Mouse (Mus musculus) liver, embryonic 13.5 days (tissue): ENCODE measurements around the gene Rab27a. TPM values are rescaled to one million over a fixed set of nuclear protein-coding genes. Genes with fewer than 3 reads are reported as not detected.

Experiments
- ATAC-seq: fragments of 200-750 bp; cut with Nextera tagmentation; 2 replicates; pipeline ENCODE4 v1.8.0; 2017; ENCODE audit warnings: low read depth, mild to moderate bottlenecking, moderate number of reproducible peaks, moderate library complexity
- DNase-seq: peaks from one replicate; pipeline ENCODE4 v3.0.0; 2022
- H3K27ac ChIP-seq: fragments of 300-500 bp; sonication (generic); 2 replicates; pipeline ENCODE4 v1.5.1; 2015; ENCODE audit warnings: moderate library complexity, mild to moderate bottlenecking, inconsistent platforms
- H3K27me3 ChIP-seq: fragments of 300-500 bp; sonication (generic); 2 replicates; pipeline ENCODE4 v1.6.1; 2015; ENCODE audit warnings: mild to moderate bottlenecking, inconsistent platforms
- H3K36me3 ChIP-seq: fragments of 300-500 bp; sonication (generic); 2 replicates; pipeline ENCODE4 v1.6.1; 2015; ENCODE audit warnings: mild to moderate bottlenecking, inconsistent platforms
- H3K4me1 ChIP-seq: fragments of 300-500 bp; sonication (generic); replicated peaks from 2 replicates; pipeline ENCODE4 v1.6.1; 2015; ENCODE audit warnings: inconsistent platforms
- H3K4me2 ChIP-seq: fragments of 300-500 bp; sonication (generic); 2 replicates; pipeline ENCODE4 v1.6.1; 2015; ENCODE audit warnings: inconsistent platforms, mild to moderate bottlenecking, moderate library complexity
- H3K4me3 ChIP-seq: fragments of 300-500 bp; sonication (generic); replicated peaks from 2 replicates; pipeline ENCODE4 v1.5.1; 2015; ENCODE audit warnings: mild to moderate bottlenecking, inconsistent platforms
- H3K9ac ChIP-seq: fragments of 300-500 bp; sonication (generic); 2 replicates; pipeline ENCODE4 v1.6.1; 2015; ENCODE audit warnings: mild to moderate bottlenecking, inconsistent platforms
- H3K9me3 ChIP-seq: fragments of 300-500 bp; sonication (generic); replicated peaks from 2 replicates; pipeline ENCODE4 v1.6.1; 2016; ENCODE audit warnings: inconsistent platforms
- WGBS: fragments of 180-500 bp; shearing (Covaris S2); methylation state at CpG from one replicate; pipeline ENCODE4 v1.1.7; 2015; ENCODE audit not compliant: insufficient replicate concordance; 5-methylcytosine and 5-hydroxymethylcytosine counted together
- polyA plus RNA-seq: library from polyadenylated mRNA; unstranded; fragments of >200 nt; fragmentation: Nextera tagmentation; extraction: Ambion mirVana; gene quantifications from 2 replicates; pipeline ENCODE4 v1.2.1, GENCODE M21; 2015

Gene Rab27a
- polyA plus RNA-seq, 1 experiment from 2014 or later = 4.5 TPM

GRCm38 (mm10) chr9:73014724-73015123 lies 29.9 kb upstream of the Rab27a start:
- Histone ChIP-seq H3K27me3 (no peaks in the 10 kb centered on the region), H3K9ac (no peak overlapping the region), H3K36me3 (peaks cover 45% of the 10 kb centered on the region), H3K4me2 (no peak overlapping the region), H3K27ac (no peak overlapping the region), H3K4me3 (no peak overlapping the region), H3K4me1 (no peaks in the 10 kb centered on the region), H3K9me3 (no peaks in the 10 kb centered on the region)
- DNase-seq = no peak
- 79% methylated on average over 13 of the region's 13 CpGs for WGBS
- no peak for ATAC-seq

- Histone ChIP-seq H3K9me3 (no peaks in the 10 kb centered on the region), H3K4me3 (no peak overlapping the region), H3K9ac (no peak overlapping the region), H3K4me1 (no peaks in the 10 kb centered on the region), H3K27me3 (no peaks in the 10 kb centered on the region), H3K36me3 (peaks cover 44% of the 10 kb centered on the region), H3K27ac (no peak overlapping the region), H3K4me2 (no peak overlapping the region)
- ATAC-seq = no peak
- 79% methylated on average over 10 of the region's 10 CpGs for WGBS
- no peak for DNase-seq
Measured at GRCm38 (mm10) chr9:73019841-73020240, 24.8 kb upstream of the Rab27a start.

GRCm38 (mm10) chr9:73020566-73021097 lies 24.0 kb upstream of the Rab27a start:
- peaks cover 41% of the 10 kb centered on the region for H3K36me3 ChIP-seq
- H3K9ac ChIP-seq = no peak overlapping the region
- H3K4me3 ChIP-seq = no peak overlapping the region
- H3K4me2 ChIP-seq = no peak overlapping the region
- no peaks in the 10 kb centered on the region for H3K9me3 ChIP-seq
- no peak overlapping the region for H3K27ac ChIP-seq
- no peak for DNase-seq
- no peaks in the 10 kb centered on the region for H3K27me3 ChIP-seq
- WGBS = 81% methylated on average over 5 of the region's 5 CpGs
- no peaks in the 10 kb centered on the region for H3K4me1 ChIP-seq
- ATAC-seq = no peak

- DNase-seq = no peak
- Histone ChIP-seq H3K27ac (no peak overlapping the region), H3K27me3 (no peaks in the 10 kb centered on the region), H3K4me2 (no peak overlapping the region), H3K36me3 (peaks cover 17% of the 10 kb centered on the region), H3K4me3 (no peak overlapping the region), H3K9me3 (no peaks in the 10 kb centered on the region), H3K9ac (no peak overlapping the region), H3K4me1 (no peaks in the 10 kb centered on the region)
- WGBS = 49% methylated on average over 17 of the region's 17 CpGs
- ATAC-seq = no peak
Measured at GRCm38 (mm10) chr9:73025818-73026636, 18.6 kb upstream of the Rab27a start.

GRCm38 (mm10) chr9:73030443-73030842 lies 14.2 kb upstream of the Rab27a start:
- Histone ChIP-seq H3K4me2 (no peak overlapping the region), H3K9ac (no peak overlapping the region), H3K27me3 (no peaks in the 10 kb centered on the region)

GRCm38 (mm10) chr9:73031421-73031820 lies 13.2 kb upstream of the Rab27a start:
- Histone ChIP-seq H3K36me3 (peaks cover 32% of the 10 kb centered on the region), H3K27me3 (no peaks in the 10 kb centered on the region), H3K27ac (no peak overlapping the region), H3K4me2 (no peak overlapping the region), H3K4me3 (no peak overlapping the region), H3K9ac (no peak overlapping the region), H3K9me3 (no peaks in the 10 kb centered on the region), H3K4me1 (no peaks in the 10 kb centered on the region)
- no peak for ATAC-seq
- no peak for DNase-seq
- WGBS = 56% methylated on average over 4 of the region's 4 CpGs

More at GRCm38 (mm10) chr9:73030443-73030842, 14.2 kb upstream of the Rab27a start:
- 69% methylated on average over 1 of the region's 1 CpGs for WGBS
- DNase-seq (no peak), ATAC-seq (no peak)
- Histone ChIP-seq H3K4me1 (no peaks in the 10 kb centered on the region), H3K36me3 (peaks cover 32% of the 10 kb centered on the region), H3K27ac (no peak overlapping the region), H3K9me3 (no peaks in the 10 kb centered on the region), H3K4me3 (no peak overlapping the region)

GRCm38 (mm10) chr9:73033406-73033805 lies 11.2 kb upstream of the Rab27a start:
- no peak overlapping the region for H3K4me3 ChIP-seq
- 83% methylated on average over 1 of the region's 1 CpGs for WGBS
- no peak for DNase-seq
- no peaks in the 10 kb centered on the region for H3K27me3 ChIP-seq
- H3K9me3 ChIP-seq = no peaks in the 10 kb centered on the region
- peaks cover 32% of the 10 kb centered on the region for H3K36me3 ChIP-seq
- peaks cover under 1% of the 10 kb centered on the region for H3K4me1 ChIP-seq
- no peak for ATAC-seq
- no peak overlapping the region for H3K27ac ChIP-seq
- H3K9ac ChIP-seq = no peak overlapping the region
- H3K4me2 ChIP-seq = no peak overlapping the region

- ATAC-seq (peak; percentile 88), DNase-seq (peak; percentile 82)
- Histone ChIP-seq H3K27ac (peak overlapping the region; percentile 82), H3K4me3 (peak overlapping the region; percentile 85), H3K9ac (peak overlapping the region; percentile 87), H3K4me1 (peaks cover 26% of the 10 kb centered on the region), H3K9me3 (no peaks in the 10 kb centered on the region), H3K36me3 (peaks cover under 1% of the 10 kb centered on the region; the same call in 1 of the 2 replicates), H3K27me3 (no peaks in the 10 kb centered on the region), H3K4me2 (peak overlapping the region; percentile 80)
- WGBS = under 1% methylated on average over 49 of the region's 49 CpGs
Measured at GRCm38 (mm10) chr9:73039222-73039945, 5.3 kb upstream of the Rab27a start.

- no peak for ATAC-seq
- Histone ChIP-seq H3K27me3 (no peaks in the 10 kb centered on the region), H3K27ac (peak within 1 kb of the TSS; percentile 82), H3K9me3 (no peaks in the 10 kb centered on the region), H3K4me3 (peak within 1 kb of the TSS; percentile 85), H3K4me2 (peak within 1 kb of the TSS; percentile 80), H3K36me3 (no peaks in the 10 kb centered on the region), H3K9ac (peak within 1 kb of the TSS; percentile 87), H3K4me1 (peaks cover 33% of the 10 kb centered on the region)
- WGBS = 21% methylated on average over 6 of the region's 6 CpGs
- DNase-seq = peak; percentile 11
Measured at GRCm38 (mm10) chr9:73040080-73040479, 4.6 kb upstream of the Rab27a start, which contains the start of gene Pigb. TSS of gene Pigb (minus strand) at chr9:73040378.

- H3K27me3 ChIP-seq = no peaks in the 10 kb centered on the region
- DNase-seq = no peak
- H3K9me3 ChIP-seq = no peaks in the 10 kb centered on the region
- H3K4me1 ChIP-seq = peaks cover 31% of the 10 kb centered on the region
- no peak overlapping the region for H3K27ac ChIP-seq
- WGBS = 8% methylated on average over 7 of the region's 7 CpGs
- H3K4me3 ChIP-seq = peak overlapping the region; percentile 61
- no peaks in the 10 kb centered on the region for H3K36me3 ChIP-seq
- H3K9ac ChIP-seq = peak overlapping the region; percentile 66
- H3K4me2 ChIP-seq = peak overlapping the region; percentile 84
- ATAC-seq = no peak
Measured at GRCm38 (mm10) chr9:73045204-73045603, 550 bp downstream of the Rab27a start.

GRCm38 (mm10) chr9:73045711-73046110 lies 1.1 kb downstream of the Rab27a start:
- Histone ChIP-seq H3K9ac (peak overlapping the region; percentile 66; the same call in 1 of the 2 replicates), H3K27ac (no peak overlapping the region), H3K4me2 (peak overlapping the region; percentile 84), H3K27me3 (no peaks in the 10 kb centered on the region), H3K4me1 (peaks cover 26% of the 10 kb centered on the region), H3K36me3 (no peaks in the 10 kb centered on the region), H3K4me3 (peak overlapping the region; percentile 61), H3K9me3 (no peaks in the 10 kb centered on the region)
- ATAC-seq = no peak
- 43% methylated on average over 10 of the region's 10 CpGs for WGBS
- no peak for DNase-seq
